Mouse (Mus musculus) heart, postnatal 10 days (tissue): ENCODE measurements around the gene Pdzd8. TPM values are rescaled to one million over a fixed set of nuclear protein-coding genes. Genes with fewer than 3 reads are reported as not detected.

ENCODE experiments used
- DNase-seq, 2 experiments: peaks; one replicate each; pipeline ENCODE4 v3.0.0; 2021
- intact Hi-C: fragments of 180-260 bp; cut with DNase I; formaldehyde crosslinking; loops from one replicate; pipeline ENCODE4 v1.15.1; 2025
- total RNA-seq, 2 experiments: library from RNA; stranded (reverse); gene quantifications; 2 replicates each; pipeline ENCODE4 v1.2.3; 2021

Gene Pdzd8
- 10 to 100 TPM; 30.4 to 31.3 TPM for total RNA-seq

DNA sequence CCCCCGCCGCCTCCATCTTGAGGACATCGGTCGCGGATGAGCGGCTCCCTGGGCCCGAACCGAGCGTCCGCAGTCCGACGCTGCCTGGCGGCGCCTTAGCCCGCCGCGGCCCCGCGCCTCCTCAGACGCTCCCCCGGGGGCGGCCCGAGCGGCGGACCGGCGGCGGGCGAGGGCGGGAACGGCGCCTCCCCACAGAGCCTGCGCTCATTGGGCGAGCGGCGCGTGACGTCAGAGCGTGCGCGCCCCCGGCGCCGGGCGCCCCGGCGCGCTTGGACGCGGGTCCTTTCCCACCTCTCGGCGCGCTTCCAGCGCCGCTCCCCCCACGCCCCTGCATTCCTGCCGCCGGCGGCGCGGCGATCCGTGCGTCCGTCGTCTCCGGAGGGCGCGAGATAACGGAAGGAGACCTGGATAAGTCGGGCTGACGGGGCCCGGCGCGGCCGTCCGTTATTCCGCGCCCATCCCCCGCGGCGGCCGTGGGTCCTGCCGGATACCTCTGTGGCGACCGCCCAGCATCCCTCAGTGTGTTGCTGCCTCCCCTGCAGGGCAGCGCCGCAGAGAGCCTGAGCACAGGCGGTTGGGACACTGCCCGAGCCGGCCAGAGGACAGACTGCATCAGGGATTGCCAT is at the start of gene Pdzd8:
Gene Pdzd8, minus strand, starts transcription at position 123 of the 626 bp plus-strand sequence.
- peak; percentile 92 for DNase-seq
- intact Hi-C loops, result no loop called here

DNA sequence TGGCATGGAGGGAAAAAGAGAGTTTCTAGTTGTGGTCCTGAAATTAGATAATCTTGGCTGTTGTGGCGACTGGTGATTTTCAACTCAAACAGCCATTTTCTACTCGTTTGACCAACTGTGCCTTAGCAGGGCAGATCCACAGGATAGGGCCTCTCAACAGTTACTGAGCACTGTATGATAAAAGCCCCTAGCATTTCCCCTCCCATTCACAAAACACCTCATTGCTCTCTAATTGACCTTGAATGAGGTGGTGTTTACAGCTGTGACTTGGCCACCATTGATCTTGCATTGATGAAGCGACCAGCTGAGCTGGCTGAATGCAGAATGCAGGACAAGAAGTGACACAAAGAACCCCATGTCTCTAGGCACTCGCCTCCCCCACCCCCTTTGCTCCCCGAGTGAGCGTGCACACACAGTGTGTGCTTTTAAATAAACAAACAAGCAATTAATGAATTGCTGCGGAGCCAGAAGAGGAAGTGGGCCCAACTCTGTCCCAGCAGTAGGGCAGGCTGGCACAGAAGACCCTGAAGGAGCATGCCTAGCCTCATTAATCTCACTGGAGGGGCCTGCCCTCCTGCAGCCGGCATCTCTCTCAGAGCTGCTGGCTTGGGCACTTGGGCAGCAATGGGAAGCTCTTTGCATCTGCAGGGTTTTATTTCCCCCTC is 48.3 kb upstream of the Pdzd8 start:
- DNase-seq, result no peak
- intact Hi-C loops, result no loop called here

DNA sequence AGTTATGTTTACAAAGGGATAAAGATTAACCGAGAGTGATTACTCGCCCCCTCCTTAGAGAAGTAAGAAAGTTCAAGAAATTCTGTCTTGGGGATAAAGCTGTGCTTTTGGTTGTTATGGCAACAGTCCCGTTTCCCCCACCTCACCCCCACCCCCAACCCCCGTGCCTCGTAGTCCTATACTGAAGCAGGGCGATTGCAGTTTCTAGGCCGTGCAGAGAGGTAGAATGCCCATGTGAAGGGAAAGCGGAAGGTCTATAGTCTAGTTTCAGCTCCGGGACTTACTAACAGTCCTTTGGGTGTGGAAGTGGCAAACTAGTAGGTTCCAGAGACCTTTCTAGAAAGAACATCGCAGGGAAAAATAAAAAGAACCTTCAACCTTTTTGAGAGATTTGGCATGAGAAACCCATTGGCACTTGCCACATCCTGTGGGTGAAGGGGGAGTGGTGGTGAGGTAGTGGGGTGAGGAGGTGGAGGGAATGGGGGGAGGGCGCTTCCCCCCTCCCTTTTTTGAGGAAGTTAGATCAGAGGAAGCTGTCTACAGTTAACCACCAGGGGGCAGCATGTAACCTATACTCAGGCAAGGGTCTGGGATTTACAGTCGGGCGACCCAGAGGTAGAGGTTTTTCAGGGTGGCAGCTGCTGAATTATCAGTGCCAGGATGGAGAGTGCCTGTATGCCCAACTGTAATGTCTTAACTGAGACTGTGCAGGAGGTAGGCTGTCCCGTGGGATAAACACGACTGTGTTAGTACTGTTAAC is 43.4 kb upstream of the Pdzd8 start:
- intact Hi-C loops, result no loop called here
- DNase-seq, result peak; percentile 48 to 77

DNA sequence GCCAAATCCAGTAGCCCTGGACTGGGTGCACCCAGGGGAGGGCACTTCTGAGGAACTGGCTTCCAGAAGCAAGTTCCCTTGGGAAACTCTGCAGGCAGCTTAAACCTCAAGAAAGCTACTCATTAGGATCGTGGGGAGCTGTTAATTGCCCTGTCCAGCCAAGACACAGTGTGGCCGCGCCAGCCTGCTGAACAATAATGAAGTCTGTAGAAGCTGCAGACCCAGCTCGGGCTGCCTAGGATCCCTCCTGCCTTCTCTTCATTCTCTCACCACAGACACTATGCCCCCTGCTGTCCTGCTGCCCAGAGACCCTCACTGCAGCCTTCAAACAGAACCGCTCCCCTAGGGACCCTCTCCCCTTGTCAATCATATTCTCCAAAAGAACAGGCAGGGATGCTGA is 42.8 kb upstream of the Pdzd8 start:
- no peak for DNase-seq
- intact Hi-C loops, result no loop called here

DNA sequence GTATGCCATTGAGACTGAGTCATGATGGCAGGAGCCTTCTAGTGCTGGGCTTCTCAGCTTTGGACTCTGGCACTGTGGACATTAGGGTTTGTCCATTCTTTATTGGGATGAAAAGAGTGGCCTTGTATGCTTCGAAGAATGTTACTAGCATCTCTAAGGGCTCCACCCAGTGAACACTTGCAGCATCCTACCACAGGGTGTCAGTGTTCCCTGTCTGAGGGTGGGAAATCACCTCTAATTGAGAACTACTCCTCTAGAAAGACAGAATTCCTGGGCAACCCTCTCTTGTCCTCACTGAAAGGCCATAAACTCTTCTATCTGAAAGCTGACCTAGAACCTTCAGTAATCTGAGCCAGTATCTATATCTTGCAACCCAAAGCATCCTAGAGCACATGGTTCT is 41.6 kb upstream of the Pdzd8 start:
- DNase-seq, result peak; percentile 20 to 54

DNA sequence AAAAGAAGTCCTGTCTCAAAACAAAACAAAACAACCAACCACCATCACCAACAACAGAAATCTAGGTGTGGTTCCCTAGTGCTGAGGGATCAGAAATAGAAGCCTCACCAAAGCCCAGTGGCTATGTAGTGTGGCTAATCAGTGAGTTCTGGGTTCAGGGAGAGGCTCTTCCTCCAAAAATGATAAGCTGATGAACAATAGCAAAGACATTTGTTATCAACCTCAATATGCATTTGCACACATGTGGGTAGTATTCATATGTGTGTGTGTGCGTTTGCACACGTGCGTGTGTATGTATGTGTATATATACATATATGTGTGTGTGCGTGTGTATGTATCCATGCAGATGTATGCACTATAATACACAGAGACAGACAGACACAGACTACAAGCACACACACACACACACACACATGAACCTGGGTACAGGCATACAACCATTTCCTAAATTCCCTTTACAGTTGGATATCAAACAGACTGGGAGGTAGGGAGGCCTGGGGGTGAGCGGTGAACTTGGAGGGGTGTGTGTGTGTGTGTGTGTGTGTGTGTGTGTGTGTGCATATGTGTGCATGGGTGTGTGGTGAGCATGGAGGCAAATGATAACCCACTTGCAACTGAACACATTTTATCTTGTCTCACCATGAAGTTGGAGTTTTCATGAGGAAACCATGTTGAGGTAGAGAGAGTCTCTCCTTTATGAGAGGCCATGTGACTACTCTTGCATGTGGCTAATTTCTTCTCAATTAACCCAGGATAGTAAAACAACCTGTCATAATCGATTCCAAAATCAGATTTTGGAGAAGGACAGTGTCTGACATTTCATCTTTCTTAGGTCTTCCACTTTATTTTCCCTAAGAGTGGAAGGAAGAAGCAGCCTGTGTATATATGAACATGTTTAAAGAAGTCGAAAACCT is 39.3 kb upstream of the Pdzd8 start:
- intact Hi-C loops, result no loop called here
- no peak for DNase-seq

More for the DNA sequence above, 41.6 kb upstream of the Pdzd8 start:
- intact Hi-C loops, result no loop called here

DNA sequence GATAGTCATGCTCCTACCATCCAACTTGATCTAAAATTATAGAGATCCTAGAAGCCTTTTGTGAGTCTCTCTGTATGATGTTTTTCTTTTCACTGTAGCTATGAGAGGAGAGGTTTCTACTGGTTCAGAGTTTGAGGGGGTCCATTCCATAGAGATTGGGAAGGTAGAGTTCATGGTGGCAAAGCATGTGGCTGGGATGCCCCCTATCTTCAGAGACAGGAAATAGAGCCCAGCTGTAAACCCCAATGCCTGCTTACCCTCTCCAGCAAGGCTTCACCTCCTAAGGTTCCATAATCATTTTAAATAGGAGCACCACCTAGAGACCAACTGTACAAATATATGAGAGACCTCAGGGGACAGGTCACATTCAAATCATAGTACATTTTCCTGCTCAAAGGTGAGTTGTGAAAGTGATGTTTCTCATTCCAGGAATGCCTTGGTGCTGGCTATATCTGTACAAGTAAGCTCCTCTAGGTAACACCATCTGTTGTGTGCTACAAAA is 36.9 kb upstream of the Pdzd8 start:
- intact Hi-C loops, result no loop called here
- DNase-seq, result no peak

DNA sequence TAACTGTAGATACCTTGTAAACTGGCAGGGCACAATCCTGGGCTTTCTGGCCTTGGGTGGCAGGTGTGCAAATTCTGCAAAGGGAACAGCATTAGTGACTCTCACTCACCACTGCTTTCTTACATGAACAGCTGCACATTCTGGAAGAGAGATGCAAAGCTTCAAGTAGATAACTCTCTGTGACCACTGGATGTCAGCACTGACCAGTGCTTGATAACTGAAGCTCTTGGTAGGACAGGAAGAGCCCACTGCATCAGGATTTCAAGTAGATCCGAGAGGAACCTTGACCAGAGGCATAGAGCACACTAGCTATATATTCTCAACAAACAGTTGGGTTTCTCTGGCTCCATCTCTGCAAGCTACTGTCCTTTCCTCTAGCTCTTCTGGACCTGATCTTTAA is 34.4 kb upstream of the Pdzd8 start:
- intact Hi-C loops, result loop anchor here (5.0 kb wide), 1 partner anchor 143 kb away; no protein-coding TSS in a partner anchor
- DNase-seq, result no peak

DNA sequence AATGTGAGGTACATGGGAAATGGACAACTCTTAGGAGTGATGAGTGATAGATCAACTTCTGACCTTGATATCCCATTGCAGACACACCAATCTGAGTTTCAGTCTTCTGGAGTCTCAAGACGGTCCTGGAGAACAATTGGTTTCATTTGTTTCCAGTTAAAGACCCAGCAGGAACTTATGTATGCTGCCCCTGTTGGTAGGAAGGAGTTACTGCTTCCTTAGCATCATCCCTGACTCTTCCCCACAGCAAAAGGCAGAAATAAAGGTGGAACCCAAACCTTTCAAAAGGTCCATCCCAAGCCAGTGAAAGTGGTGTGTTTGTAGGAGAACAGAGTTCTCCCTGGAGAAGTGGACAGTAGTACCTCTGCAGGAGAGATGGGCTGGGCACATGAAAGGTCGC is 30.9 kb upstream of the Pdzd8 start:
- intact Hi-C loops, result loop anchor here (5.0 kb wide), 1 partner anchor 139 kb away; no protein-coding TSS in a partner anchor
- DNase-seq, result no peak

DNA sequence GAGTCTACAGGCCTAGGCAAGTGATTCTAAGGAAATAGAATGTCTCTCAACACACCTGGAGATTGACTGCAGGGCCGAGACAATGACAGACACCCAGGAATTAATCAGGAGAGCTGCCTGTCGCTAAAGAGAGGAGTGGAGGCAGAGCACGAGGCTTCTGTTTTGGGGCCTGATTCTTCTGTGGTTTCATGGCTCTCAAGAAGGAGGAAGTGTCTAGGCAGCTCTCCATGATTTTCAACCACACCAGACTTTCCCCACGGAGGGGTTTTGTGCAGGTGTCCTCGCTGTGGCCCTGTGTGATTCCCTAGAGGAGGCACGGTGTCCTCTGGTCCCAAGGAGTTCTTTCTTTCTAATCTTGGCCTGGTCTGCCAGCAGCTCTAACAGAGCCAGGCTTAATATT is 29.4 kb upstream of the Pdzd8 start:
- intact Hi-C loops, result loop anchor here (5.0 kb wide), 1 partner anchor 138 kb away; no protein-coding TSS in a partner anchor

DNA sequence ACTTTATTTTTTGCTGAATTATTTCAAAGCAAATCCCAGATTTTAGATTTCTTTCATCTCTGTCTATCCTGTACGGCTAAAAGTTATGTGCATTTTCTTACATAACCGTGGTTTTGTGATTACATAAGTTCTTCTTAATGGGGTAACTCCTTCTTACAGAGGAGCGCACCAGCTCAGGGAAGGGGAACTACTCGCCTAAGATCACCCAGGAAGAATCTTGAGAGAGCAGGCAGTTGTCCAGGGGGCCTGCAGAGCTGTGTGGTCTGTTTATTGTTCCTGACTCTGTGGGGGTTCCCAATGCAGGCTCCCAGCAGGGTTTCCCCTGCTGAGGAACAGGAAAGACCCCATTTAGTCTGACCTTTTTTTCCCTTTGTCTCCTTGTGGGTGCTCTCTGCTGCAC is 27.3 kb upstream of the Pdzd8 start:
- DNase-seq, result no peak
- intact Hi-C loops, result no loop called here

More for the DNA sequence above, 29.4 kb upstream of the Pdzd8 start:
- no peak for DNase-seq

DNA sequence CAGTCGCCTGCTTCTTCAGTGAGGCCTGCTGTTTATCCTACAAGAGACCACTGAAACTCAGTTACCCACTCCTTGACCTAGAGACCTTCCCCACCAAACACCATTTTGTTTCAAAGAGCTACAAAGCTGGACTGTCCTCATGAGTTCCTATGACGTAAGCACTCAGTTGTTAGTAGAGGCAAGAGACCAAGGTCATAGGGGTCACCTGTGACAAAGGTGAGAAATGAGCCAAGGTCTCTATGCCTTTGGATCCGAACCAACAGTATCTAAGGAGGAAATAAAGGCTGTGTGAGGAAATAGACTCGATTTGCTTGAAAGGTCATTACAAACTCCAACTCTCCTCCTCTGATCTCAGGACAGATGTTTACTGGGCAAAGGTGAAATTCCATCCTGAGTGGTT is 25.4 kb upstream of the Pdzd8 start:
- intact Hi-C loops, result no loop called here
- no peak for DNase-seq

DNA sequence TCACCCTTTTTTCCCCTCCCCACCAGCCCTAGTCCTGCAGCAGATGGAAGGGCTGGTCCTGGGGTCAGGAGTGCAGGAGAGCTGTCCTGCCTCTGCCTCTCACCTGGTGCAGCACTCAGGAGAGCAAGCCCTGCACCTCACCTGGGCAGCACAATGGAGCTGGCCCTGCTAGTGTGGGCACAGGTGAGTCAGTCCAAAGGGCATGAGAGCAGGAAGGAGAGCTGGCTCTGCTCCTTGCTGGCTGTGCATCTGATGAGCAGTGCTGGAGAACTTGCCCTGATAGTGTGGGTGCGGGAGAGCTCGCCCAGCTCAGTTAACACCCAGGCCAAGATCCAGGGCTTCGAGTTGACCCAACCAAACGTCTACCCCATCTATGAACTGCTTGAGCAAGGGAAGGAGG is 22.3 kb upstream of the Pdzd8 start:
- no peak for DNase-seq
- intact Hi-C loops, result no loop called here

DNA sequence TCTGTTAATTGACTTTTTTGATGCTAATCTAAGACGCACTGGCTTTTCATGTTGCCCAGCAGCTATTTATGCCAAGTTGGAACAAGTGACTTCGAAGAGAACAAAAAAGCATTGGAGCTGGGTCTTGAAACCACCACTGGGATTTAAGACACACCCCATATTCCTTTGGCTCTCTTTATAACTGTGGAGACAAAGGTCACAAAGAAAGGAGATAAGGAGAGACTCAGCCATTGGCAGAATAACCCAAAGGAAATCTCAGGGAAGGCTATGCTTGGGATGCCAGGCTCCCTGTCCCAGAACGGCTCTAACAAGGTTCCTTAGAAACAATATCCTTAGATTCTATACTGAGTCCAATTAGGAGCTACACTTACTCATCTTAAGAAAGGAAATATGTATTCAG is 21.1 kb upstream of the Pdzd8 start:
- DNase-seq, result no peak
- intact Hi-C loops, result no loop called here

DNA sequence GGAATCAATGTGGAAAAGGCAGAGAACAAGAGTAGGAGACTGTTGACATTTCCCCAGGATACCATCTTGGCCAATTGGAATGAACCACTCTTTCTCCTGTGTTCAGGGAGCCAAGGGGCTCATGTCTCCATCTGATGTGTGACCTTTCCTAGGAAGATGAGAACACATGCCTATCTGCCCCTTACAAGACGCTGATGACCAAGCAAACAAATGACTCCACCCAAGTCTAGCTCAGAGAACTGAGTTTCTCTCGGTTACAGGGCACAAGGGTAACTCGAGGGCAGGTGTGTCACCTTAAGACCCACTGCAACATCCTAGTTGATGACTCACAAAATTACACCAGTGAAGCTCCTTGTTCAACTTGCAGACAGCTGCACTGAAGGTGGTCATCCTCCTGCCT is 18.1 kb upstream of the Pdzd8 start:
- intact Hi-C loops, result no loop called here

DNA sequence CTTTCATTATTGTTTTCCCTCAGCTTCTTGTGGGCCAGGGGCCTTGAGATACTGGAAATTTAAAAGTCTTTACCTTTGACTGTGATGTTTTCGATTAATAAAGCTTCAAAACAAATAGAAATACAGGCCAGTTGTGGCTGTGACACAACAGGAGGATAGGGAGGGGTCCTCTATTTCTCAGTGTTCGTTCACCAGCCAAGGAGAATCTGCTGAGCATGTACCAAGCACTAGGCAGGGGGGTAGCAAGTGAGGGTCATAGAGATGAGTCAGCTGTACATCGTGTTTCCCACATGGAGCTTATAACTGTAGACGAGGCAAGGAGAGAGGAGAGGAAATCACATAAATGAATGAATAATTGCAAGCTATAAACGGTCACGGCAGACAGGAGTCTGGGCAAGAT is 17.1 kb upstream of the Pdzd8 start:
- intact Hi-C loops, result no loop called here
- DNase-seq, result no peak

More for the DNA sequence above, 18.1 kb upstream of the Pdzd8 start:
- no peak for DNase-seq

DNA sequence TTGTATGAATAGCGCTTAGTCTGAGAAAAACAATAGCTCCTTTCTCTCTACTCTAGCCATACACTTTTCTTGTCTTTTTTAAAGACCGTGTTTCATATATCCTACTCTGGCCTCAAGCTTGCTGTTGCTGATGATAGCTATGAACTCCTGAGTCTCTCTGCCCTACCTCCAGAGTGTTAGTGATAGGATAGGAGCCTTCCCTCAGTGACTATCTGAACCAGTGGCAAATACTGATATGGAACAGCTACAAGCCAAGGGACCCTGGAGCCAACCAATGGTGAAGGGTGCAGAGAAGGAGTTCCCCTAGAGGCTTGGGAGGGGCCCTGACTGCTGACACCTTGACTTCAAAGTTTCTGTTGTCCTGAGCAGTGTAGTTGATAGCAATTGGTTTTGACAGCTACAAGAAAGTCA is 14.9 kb upstream of the Pdzd8 start:
- intact Hi-C loops, result no loop called here

DNA sequence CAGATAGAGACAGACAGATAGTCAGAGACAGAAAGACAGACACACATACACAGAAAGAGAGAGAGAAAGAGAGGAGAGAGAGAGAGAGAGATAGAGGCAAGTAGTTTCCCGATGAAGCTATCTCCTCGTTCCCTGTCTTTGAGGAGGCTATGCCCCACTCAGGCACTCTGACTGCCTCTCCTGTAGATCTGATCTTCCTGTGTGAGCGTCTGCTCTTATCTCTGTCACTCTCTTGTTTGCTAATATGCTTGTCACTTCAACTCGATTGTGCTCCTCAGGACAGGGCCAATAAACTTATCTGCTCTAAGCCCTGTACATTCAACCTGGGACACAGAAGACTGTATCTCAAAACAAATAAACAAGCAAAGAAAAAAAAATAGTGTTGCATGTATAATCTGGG is 13.6 kb upstream of the Pdzd8 start:
- intact Hi-C loops, result no loop called here
- DNase-seq, result no peak

More for the DNA sequence above, 14.9 kb upstream of the Pdzd8 start:
- DNase-seq, result no peak

DNA sequence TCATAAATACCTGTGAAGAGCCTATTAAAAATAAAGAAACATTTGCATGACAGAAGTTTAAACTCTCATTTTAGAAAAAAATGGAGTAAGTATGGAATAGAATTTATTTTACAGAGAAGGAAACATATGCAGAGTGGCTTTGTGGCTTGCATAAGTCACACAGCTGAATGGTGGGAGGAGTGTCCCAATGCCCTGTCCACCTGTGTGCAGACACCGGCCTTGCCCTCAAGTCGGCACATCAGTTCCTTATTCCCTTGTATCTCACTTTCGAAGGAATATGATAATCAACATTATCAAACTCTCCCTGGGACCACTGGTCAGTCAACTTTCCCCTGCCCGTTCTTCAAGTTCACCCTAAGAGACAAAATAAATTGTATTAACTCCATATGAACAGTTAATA is 12.3 kb upstream of the Pdzd8 start:
- intact Hi-C loops, result no loop called here
- no peak for DNase-seq

DNA sequence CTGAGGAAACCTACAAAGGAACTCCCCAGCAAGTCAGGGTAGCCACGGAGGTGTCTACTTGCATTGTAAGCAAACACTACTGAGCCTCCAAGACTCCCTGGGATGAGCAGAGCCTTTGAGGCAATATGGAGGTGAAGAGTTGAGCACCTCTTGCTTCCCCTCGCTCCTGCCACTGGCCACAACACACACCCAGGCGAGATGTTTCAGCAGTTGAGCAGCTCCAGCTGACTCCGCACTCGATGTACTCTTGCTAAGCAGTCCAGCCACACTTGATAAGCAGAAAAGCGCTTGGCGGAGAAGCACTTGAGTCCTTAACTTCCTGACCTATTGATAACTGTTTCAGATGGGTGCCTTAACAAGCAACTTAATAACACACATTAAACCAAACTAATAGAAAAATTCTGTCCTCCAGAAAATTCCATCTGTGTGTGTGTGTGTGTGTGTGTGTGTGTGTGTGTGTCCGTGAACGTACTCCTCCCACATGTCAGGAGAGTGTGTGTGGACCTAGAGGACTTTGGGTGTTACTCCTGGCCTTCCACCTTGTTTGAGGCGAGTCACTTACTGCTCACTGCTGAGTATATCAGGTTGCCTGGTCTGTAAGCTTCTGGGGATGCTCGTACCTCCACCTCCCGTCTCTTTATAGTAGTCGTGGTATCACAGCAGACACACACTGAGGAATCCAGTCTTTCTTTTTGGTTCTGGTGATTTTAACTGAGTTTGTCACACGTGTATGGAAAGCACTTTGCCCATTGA is 11.4 kb upstream of the Pdzd8 start:
- intact Hi-C loops, result no loop called here
- DNase-seq, result no peak
